Mouse (Mus musculus): ENCODE measurements at regions not wholly inside any gene's neighbourhood (a gene's known extent, or its start where the extent isn't known, plus 50 kb on each side); places are given as distances from the start of the nearest gene placed in this dataset.

DNA sequence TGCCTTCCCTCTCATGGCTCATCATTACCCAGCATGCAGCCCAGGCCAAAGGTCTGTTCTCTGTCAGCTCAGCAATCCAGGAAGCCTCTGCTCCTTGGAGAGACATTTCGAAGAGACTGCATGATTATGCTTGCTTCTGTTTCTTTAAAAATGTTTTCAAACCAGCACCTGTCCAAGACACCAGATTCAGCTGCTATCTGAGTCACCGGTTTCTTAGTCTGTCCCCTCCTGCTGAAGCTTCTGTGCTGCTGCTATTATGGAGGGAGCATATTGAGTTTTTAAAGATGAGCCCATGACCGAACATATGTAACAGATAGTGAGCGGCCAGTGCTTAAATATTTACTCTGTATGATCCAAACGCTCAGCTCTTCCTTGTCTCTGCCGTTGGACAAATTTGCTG, 506.2 kb downstream of the Med13l start:
- no peak for DNase-seq

DNA sequence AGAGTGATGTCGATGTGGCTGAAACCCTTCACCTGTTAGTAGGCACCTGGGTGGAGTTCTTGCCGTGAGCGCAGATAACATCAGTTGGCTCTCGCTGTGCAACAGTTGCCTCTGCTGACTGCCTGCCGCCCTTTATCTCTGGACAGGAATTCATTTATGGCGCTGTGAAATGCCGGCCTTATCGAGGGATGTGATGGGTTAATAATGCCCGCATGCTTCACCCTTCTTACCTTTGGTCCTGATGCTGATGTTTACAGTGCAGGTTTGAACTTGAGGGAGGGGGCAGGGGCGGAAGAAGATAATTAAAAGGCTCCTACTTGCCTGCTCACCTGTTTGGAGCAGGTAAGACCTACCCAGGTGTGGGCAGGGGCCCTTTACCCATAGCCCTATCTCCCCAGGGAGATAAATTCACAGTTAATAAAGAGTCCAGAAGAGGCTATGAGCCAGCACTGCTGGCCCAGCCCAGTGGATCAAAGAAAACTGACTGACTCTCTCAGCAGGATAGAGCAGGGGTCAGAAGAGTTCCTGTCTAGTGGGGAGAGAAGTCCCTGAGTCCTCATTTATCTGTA, 509.4 kb downstream of the Med13l start:
- DNase-seq, result no peak

- no peak for DNase-seq
These were observed 512.2 kb downstream of the Med13l start for GRCm38 (mm10) chr5:119072712-119073111.

GRCm38 (mm10) chr5:119080747-119081146, 520.3 kb downstream of the Med13l start:
- DNase-seq, result no peak

- DNase-seq, result no peak
These were observed 522.4 kb downstream of the Med13l start for GRCm38 (mm10) chr5:119082895-119083294.

- DNase-seq, result no peak
These were observed 537.2 kb downstream of the Med13l start for GRCm38 (mm10) chr5:119097576-119098193.

DNA sequence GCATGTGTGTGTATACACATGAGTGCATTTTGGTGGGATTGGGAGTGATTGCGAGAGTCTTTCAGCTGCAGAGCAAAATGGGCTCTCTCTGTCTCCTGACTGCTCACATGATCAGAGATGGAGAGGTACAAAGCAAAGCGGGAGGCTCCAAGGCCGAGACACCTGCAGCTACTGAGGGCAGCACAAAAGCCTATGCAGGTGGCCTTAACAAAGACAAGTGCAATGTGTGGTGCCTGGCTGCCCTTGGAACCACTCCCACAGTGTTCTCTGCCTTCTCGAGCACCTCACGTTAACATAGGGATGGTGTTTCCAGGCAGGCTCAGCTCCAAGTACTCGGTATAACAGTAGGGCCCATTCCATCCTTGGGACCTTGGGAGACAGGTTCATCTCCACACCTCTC, 539.3 kb downstream of the Med13l start:
- DNase-seq, result no peak

GRCm38 (mm10) chr5:119103503-119103902, 543.0 kb downstream of the Med13l start:
- DNase-seq, result no peak

DNA sequence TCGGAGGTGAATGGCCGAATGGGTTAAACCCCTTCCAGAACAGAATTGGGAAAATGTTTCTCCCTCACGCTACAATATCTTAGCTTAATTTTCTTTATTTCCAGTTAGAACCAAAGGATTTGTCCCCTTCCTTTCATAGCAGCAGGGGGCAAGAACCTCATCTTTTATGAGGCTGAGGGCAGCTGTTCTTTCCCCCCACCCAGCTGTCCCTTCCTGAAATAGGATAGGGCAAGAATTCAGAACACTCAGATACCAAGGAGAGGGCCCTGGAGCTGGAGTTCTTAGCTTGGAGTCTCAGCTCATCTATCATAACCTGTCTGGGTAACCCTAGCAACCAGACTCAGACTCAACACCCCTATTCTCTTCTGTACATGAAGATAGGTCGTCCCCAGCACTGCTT, 547.4 kb downstream of the Med13l start:
- no peak for DNase-seq

- no peak for DNase-seq
These were observed 549.0 kb downstream of the Med13l start for GRCm38 (mm10) chr5:119109501-119109900.

DNA sequence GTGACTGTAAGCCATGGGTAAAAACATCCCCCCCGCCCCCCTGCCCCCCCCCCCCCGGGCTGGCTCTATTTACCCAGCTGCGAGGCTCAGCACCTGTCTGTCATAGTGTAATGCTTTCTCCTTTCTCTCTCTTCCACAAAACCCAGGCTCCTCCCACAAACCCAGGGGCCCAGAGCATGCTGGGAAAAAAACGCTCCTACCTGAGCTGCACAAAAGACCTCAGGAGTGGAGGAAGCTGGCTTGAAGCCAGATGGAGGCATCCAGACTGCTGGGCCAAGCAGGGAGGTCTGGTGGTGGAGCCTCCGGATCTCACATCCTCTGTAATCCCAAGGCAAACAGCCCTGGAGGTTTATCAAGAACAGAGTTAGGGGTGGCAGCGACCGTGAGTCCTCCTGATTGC, 553.6 kb downstream of the Med13l start:
- no peak for DNase-seq

DNA sequence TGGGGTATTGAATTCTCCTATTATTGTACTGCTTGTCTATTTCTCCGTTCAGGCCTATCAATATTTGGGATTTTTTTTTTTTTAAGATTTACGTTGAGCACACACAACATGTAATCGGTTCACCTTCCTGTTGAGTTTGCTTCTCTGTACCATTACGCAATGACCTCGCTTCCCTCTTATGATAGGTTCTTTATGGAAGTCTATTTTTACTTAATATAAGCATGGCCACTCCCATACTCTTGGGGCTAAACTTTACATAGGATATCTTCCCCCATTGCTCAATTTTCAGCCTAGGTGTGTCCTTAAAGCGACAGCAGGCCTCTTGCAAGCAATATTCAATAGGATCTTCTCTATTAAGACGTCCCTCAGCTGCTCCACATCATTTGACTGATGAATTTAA, 544.7 kb upstream of the Tbx3 start:
- no peak for DNase-seq

DNA sequence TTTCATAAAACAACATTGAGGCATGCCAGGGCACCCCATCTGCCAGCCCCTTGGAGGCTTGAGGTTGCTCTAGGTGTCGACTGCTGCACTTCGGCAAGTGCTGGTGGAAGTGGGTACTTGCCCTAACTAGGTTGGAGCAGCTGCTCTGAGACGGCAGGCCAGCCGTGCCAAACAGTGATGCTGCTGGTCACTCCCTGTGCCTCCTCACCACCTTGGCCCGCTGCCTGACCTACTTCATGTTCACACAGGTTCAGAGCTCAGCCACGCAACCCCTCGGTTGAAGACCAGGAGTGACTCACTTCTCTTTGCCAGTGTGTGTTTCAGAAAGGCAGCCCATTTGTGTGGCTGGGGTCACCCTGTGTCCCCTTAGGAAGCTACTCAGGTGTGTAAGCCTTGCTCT, 540.3 kb upstream of the Tbx3 start:
- DNase-seq, result peak; percentile 20

GRCm38 (mm10) chr5:119131461-119131860, 539.0 kb upstream of the Tbx3 start:
- no peak for DNase-seq

DNA sequence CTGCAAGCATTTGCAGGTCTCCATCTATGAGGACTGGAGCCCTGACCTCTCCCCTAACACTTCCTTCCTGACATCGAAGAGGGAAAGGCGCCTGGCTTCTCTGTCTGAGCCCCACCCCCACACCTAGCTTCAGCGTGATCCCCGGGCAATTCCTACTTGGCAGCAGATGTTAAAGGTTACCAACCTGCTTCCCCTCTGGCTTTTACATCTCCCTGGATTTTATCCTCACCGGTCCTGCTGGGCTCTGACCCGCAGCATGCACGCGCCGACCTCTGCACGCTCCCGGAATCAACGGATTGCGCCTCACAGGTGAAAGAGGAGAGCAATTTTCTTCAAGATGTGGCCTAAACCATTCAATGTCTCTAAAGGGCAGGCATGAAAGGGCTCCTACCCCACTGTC, 537.1 kb upstream of the Tbx3 start:
- no peak for DNase-seq

DNA sequence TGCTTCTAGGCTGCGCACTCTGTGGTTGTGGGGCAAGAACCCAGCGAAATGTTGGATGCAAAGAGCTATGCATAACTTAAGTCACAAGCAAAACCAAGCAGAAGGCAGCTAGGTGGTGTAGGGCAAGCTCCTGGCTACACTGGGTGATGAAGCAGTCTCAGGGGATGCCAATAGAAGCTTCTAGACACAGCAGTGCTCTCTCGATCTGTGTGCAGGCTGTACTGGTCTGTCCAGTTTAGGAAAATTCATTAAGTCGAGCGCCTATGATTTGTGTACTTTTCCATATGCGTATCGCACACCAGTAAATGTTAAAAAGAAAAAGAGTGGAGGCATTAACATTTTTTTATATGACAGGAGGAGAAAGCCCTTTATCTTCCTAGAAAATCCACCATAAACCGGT, 533.6 kb upstream of the Tbx3 start:
- DNase-seq, result no peak

- DNase-seq, result no peak
These were observed 533.1 kb upstream of the Tbx3 start for GRCm38 (mm10) chr5:119137409-119137808.

DNA sequence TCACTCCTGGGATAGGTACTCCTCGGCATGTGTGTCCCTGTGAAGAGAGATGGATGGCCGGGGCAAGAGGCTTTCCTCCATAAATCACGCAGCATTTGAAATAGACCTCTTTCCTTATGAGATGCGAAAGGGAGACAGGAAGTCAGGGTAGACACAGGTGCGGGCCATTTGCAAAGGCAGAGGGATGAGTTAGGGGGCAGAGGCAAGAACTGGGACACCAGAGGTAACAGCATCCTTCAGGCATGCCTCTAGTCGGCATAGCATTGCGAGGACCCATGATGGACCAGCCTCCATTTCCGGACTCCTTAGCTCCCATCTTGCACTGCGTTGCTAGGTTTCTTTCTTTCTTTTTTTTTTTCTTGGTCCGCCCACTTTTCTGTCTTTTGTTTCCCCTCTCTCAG, 532.6 kb upstream of the Tbx3 start:
- peak; percentile 44 for DNase-seq

DNA sequence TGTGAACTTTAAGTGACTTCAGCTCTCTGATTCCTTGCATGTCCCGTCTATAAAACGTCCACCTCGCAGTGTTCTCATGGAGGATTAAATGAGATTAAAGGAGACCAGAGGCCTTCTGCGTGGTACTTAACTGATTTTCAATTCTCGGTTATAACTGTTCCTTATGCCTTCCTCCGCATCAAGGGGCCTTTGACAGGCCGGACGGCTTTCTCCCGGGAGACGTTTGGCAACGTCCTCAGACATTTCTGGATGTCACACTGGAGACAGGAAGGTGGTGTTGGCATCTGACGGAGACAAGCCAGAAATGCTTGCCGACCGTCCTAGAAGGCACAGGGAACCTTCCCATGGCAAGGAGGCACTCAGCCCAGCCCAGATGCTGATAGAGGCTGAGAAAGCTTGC, 532.2 kb upstream of the Tbx3 start:
- DNase-seq, result no peak

DNA sequence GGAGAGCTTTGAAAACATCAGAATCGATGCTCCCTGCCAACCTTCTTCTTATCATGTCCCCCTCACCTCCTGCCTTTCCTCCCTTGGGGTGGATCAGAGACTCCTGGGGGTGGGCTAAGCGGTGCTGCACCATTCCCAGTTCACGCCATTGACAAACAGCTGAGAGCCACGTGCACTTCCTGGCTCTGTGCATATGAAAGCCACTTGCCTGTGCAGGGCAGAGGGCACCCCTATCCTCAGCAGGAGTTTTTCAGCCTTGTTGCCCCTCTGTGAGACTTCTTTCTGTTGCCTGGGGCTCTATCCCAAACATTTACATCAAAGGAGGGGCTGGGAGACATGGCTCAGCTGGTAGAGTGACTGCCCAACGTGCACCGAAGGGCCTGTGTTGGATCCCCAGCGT, 531.1 kb upstream of the Tbx3 start:
- no peak for DNase-seq

- no peak for DNase-seq
These were observed 530.7 kb upstream of the Tbx3 start for GRCm38 (mm10) chr5:119139816-119140215.

DNA sequence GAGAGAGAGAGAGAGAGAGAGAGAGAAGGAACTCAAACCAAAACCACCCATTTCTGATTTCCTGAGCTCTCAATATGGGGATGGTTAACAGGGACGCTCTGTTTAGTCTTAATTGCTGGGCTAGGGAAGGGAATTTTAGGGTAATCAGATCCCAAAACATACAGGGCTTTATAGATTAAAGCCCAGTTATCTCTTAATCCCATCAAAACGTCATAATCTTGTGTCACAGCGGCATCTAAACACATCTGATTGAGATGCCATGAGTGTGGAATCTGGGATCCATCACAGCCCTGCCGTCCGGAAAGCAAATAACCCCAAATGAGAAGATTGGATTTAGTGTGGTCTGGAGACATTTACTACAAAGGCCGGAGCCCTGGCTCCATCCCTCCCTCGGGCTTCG, 527.1 kb upstream of the Tbx3 start:
- peak; percentile 21 for DNase-seq

DNA sequence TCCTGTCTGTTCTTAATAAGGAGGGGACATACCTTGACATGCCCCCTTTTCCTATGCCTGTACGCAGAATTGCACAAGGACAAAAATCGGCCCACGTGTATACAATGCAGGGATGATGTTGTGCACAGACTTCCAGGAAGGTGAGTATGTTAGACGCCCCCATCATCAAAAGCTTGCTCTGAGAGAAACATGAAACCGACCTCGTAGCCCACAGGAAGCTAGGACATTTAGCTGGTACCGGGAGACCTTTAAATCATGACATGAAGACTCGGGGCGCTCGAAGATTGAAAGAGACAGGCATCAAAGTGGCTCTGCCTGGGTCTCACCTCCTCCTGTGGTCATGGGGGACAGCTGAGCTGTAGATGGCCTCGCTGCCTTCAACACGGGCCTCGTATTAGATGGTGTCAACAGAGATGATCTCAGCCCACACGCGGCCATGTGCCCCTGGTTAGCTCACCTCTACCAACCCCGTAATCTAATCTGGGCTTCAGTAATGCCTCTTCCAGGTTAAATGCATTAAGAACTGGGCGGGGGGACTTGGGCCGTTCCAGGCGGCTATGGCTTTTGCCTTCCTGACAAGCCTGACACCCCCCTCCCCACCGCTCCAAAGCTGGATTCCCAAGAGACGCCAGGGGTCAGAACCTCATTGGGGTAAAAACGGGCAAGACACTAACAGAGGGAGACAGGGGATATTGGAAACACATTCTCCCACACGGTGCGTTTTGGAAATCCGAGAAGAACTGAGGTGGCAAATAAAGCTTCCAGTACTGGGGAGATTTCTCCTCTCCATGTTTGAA, 520.9 kb upstream of the Tbx3 start:
- DNase-seq, result no peak

DNA sequence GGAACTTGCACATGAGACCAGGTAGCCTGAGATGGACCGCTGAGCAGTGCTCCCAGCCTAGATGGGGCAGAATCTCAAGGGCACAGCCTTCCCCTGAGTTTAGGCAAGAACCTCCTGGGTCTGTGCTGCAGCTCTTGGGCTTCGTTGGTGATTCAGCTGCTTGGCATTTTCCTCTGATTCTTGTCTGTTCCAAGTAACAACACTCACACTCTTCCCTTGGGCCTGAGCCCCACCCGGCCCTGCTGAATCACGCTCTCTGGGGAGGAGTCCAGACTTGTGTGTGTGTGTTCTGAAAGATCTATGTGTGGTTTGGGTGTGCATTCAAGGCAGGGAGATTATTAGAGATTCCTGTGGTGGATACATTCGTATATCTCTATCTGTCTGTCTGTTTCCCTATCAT, 517.4 kb upstream of the Tbx3 start:
- DNase-seq, result no peak

All from kidney, postnatal 10 days (tissue).